Mouse (Mus musculus): ENCODE measurements around the gene Tmem119. TPM values are rescaled to one million over a fixed set of nuclear protein-coding genes. Genes with fewer than 3 reads are reported as not detected.
"Not testable (repeated sequence)": the region's sequence is repeated elsewhere in the genome, so short reads cannot be mapped to it uniquely, and the experiment has no call there.

Tmem119 gene
- polyA plus RNA-seq, 1 experiment from 2014 or later: 4.5 TPM

DNA sequence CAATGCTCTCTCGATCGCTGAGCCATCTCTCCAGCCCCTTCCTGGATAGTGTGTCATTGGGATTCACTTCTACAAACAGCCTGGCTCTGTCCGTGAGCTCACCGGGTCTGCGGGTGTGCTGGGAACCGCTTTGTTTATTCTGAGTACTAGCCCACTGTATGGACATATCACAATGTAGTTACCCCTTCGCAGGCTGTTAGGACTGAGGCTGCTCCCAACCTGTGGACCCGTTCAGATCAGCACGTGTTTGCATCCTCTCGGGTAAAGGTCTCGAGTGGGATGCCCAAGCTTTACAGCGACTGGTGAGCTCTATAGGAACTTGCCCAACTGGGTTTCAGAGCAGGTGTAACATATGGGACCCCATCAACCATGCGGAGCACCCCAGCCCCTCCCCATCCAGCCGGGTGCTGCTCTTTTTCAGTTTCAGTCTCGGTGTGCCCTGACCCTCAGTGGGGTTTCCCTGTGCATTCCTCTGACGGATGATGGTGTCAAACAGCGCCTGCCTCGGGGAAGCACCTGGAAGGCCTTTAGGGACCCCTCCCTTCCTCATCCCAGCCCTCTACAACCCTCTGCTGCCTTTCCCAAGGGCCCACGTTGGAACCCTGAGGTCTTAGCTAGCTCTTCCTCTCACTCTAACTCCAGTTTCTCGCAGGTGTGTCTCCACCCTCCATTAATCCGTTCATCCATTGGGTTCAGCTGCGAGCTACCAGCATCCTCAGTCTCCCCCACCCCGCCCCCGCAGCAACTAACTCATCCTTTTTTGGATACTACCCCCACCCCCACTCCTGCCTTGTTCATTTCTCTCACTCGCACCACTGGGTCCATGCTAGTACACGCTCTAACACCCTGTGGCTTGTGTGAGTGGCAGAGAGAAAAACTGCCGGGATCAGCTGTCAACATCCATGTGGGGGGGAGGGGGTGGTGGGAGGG lies 14.1 kb upstream of the Tmem119 start:
- Histone ChIP-seq H3K9me3 (replicated peaks; ENCODE audit: control insufficient read depth, low read length) (peaks cover 3% of the 10 kb centered on the region), H3K27me3 (ENCODE audit: control insufficient read depth, insufficient read depth, low read depth, low read length) (peaks cover 4% of the 10 kb centered on the region; the same call in 1 of the 2 replicates), H3K27ac (ENCODE audit: low read length) (no peak overlapping the region), H3K4me2 (ENCODE audit: low read depth, low read length) (no peak overlapping the region), H3K36me3 (ENCODE audit: control insufficient read depth, insufficient read depth) (no peaks in the 10 kb centered on the region), H3K4me3 (ENCODE audit: low read depth, low read length) (no peak overlapping the region), H3K9ac (ENCODE audit: low read depth, low read length) (no peak overlapping the region), H3K4me1 (ENCODE audit: control insufficient read depth, low read depth, low read length) (peaks cover 3% of the 10 kb centered on the region)
- WGBS (ENCODE audit: insufficient replicate concordance): 33% methylated on average over 27 of the region's 27 CpGs
- peak; percentile 18; the same call in 1 of the 2 replicates for ATAC-seq (ENCODE audit: low read depth)

- H3K4me3 ChIP-seq (ENCODE audit: low read depth, low read length): no peak overlapping the region
- no peaks in the 10 kb centered on the region for H3K36me3 ChIP-seq (ENCODE audit: control insufficient read depth, insufficient read depth)
- H3K4me1 ChIP-seq (ENCODE audit: control insufficient read depth, low read depth, low read length): peaks cover 3% of the 10 kb centered on the region
- peaks cover 4% of the 10 kb centered on the region; the same call in 1 of the 2 replicates for H3K27me3 ChIP-seq (ENCODE audit: control insufficient read depth, insufficient read depth, low read depth, low read length)
- no peak overlapping the region for H3K27ac ChIP-seq (ENCODE audit: low read length)
- ATAC-seq (ENCODE audit: low read depth): no peak
- no peak overlapping the region for H3K4me2 ChIP-seq (ENCODE audit: low read depth, low read length)
- 17% methylated on average over 9 of the region's 9 CpGs for WGBS (ENCODE audit: insufficient replicate concordance)
- no peak overlapping the region for H3K9ac ChIP-seq (ENCODE audit: low read depth, low read length)
- peaks cover 3% of the 10 kb centered on the region for H3K9me3 ChIP-seq (replicated peaks; ENCODE audit: control insufficient read depth, low read length)
Measured at GRCm38 (mm10) chr5:113813608-113814007, 13.3 kb upstream of the Tmem119 start.

- ATAC-seq (ENCODE audit: low read depth): no peak
- H3K9ac ChIP-seq (ENCODE audit: low read depth, low read length): no peak overlapping the region
- no peak overlapping the region for H3K4me3 ChIP-seq (ENCODE audit: low read depth, low read length)
- no peak overlapping the region for H3K27ac ChIP-seq (ENCODE audit: low read length)
- H3K36me3 ChIP-seq (ENCODE audit: control insufficient read depth, insufficient read depth): no peaks in the 10 kb centered on the region
- H3K27me3 ChIP-seq (ENCODE audit: control insufficient read depth, insufficient read depth, low read depth, low read length): peaks cover 4% of the 10 kb centered on the region; the same call in 1 of the 2 replicates
- 57% methylated on average over 2 of the region's 2 CpGs for WGBS (ENCODE audit: insufficient replicate concordance)
- H3K9me3 ChIP-seq (replicated peaks; ENCODE audit: control insufficient read depth, low read length): peaks cover 3% of the 10 kb centered on the region
- no peak overlapping the region for H3K4me2 ChIP-seq (ENCODE audit: low read depth, low read length)
- peaks cover 3% of the 10 kb centered on the region for H3K4me1 ChIP-seq (ENCODE audit: control insufficient read depth, low read depth, low read length)
Measured at GRCm38 (mm10) chr5:113812638-113813037, 12.3 kb upstream of the Tmem119 start.

GRCm38 (mm10) chr5:113811824-113812420 lies 11.6 kb upstream of the Tmem119 start:
- not testable (repeated sequence) for H3K4me1 ChIP-seq (ENCODE audit: control insufficient read depth, low read depth, low read length); H3K36me3 ChIP-seq (ENCODE audit: control insufficient read depth, insufficient read depth); H3K27me3 ChIP-seq (ENCODE audit: control insufficient read depth, insufficient read depth, low read depth, low read length); H3K9me3 ChIP-seq (replicated peaks; ENCODE audit: control insufficient read depth, low read length); H3K9ac ChIP-seq (ENCODE audit: low read depth, low read length); H3K4me3 ChIP-seq (ENCODE audit: low read depth, low read length); ATAC-seq (ENCODE audit: low read depth); H3K27ac ChIP-seq (ENCODE audit: low read length); H3K4me2 ChIP-seq (ENCODE audit: low read depth, low read length)
- 14% methylated on average over 11 of the region's 12 CpGs for WGBS (ENCODE audit: insufficient replicate concordance)

DNA sequence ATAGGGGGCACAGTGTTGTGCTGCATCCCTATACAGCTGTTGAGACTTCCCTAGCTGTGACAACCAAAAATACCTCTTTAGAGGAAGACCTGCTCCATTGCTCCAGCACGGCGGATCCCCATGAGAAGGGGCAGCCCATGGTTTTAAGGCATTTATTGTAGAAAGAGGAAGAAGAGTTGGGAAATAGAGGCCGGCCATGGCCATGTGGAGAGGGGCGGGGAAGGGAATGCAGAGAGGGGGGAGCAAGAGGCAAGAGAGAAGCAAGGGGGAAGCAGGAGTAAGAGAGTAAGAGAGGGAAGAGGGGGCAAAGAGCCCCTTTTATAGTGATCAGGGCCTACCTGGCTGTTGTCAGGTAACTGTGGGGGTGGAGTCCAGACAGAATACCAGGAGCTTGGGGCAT lies 9.8 kb upstream of the Tmem119 start:
- no peaks in the 10 kb centered on the region for H3K4me1 ChIP-seq (ENCODE audit: control insufficient read depth, low read depth, low read length)
- no peak for ATAC-seq (ENCODE audit: low read depth)
- no peak overlapping the region for H3K27ac ChIP-seq (ENCODE audit: low read length)
- H3K4me3 ChIP-seq (ENCODE audit: low read depth, low read length): no peak overlapping the region
- no peak overlapping the region for H3K9ac ChIP-seq (ENCODE audit: low read depth, low read length)
- H3K9me3 ChIP-seq (replicated peaks; ENCODE audit: control insufficient read depth, low read length): peaks cover 3% of the 10 kb centered on the region
- no peak overlapping the region for H3K4me2 ChIP-seq (ENCODE audit: low read depth, low read length)
- H3K27me3 ChIP-seq (ENCODE audit: control insufficient read depth, insufficient read depth, low read depth, low read length): peaks cover 4% of the 10 kb centered on the region; the same call in 1 of the 2 replicates
- H3K36me3 ChIP-seq (ENCODE audit: control insufficient read depth, insufficient read depth): no peaks in the 10 kb centered on the region
- 62% methylated on average over 4 of the region's 4 CpGs for whole genome bisulfite sequencing (ENCODE audit: insufficient replicate concordance)

DNA sequence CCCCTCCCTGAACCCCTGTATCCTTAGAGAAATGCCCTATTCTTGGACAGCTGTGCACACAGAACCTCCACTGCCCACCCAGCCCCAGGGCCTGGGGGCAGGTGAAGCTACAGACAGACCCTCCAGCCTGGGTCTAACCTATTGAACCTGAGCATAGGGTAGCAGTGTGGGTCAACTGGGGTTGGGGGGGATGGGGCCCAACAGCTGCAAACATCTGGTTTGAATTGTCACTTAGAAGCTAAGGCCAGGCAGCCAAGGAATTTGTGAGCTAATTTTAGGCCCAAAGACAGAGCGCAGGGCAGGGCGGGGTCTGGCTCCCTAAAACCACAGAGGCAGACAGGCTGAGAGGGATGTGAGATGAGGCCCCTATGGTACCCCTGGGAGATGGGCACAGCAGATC lies 7.9 kb upstream of the Tmem119 start:
- no peaks in the 10 kb centered on the region for H3K27me3 ChIP-seq (ENCODE audit: control insufficient read depth, insufficient read depth, low read depth, low read length)
- H3K9me3 ChIP-seq (replicated peaks; ENCODE audit: control insufficient read depth, low read length): peaks cover 3% of the 10 kb centered on the region
- H3K4me2 ChIP-seq (ENCODE audit: low read depth, low read length): no peak overlapping the region
- 46% methylated on average over 2 of the region's 2 CpGs for WGBS (ENCODE audit: insufficient replicate concordance)
- H3K36me3 ChIP-seq (ENCODE audit: control insufficient read depth, insufficient read depth): no peaks in the 10 kb centered on the region
- H3K4me3 ChIP-seq (ENCODE audit: low read depth, low read length): no peak overlapping the region
- H3K27ac ChIP-seq (ENCODE audit: low read length): no peak overlapping the region
- no peak for ATAC-seq (ENCODE audit: low read depth)
- no peaks in the 10 kb centered on the region for H3K4me1 ChIP-seq (ENCODE audit: control insufficient read depth, low read depth, low read length)
- no peak overlapping the region for H3K9ac ChIP-seq (ENCODE audit: low read depth, low read length)

DNA sequence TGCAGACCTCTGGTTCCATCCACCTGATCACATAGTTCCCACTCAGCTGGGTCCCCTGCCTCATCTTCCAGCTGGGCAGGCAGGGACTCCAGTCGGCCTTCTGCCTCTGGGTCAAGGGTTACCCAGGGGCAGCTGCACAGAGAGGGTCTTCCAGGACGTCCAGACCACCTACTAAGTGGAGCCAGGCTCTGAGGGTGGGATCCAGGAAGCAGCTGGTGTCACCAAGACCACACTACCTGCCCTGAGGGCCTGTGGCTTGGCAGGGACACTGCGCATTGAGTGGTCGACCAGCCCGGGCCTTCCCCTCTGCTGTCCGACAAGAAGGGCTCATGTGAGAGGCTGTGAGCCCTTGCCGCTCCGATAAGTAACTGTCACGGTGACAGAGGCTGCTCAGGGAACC lies 7.4 kb upstream of the Tmem119 start:
- H3K27me3 ChIP-seq (ENCODE audit: control insufficient read depth, insufficient read depth, low read depth, low read length): no peaks in the 10 kb centered on the region
- H3K4me2 ChIP-seq (ENCODE audit: low read depth, low read length): no peak overlapping the region
- H3K36me3 ChIP-seq (ENCODE audit: control insufficient read depth, insufficient read depth): no peaks in the 10 kb centered on the region
- no peak overlapping the region for H3K9ac ChIP-seq (ENCODE audit: low read depth, low read length)
- peaks cover 3% of the 10 kb centered on the region for H3K9me3 ChIP-seq (replicated peaks; ENCODE audit: control insufficient read depth, low read length)
- H3K4me3 ChIP-seq (ENCODE audit: low read depth, low read length): no peak overlapping the region
- 63% methylated on average over 9 of the region's 9 CpGs for WGBS (ENCODE audit: insufficient replicate concordance)
- H3K4me1 ChIP-seq (ENCODE audit: control insufficient read depth, low read depth, low read length): no peaks in the 10 kb centered on the region
- ATAC-seq (ENCODE audit: low read depth): no peak
- H3K27ac ChIP-seq (ENCODE audit: low read length): no peak overlapping the region

GRCm38 (mm10) chr5:113806414-113806813 lies 6.1 kb upstream of the Tmem119 start:
- Histone ChIP-seq H3K9ac (ENCODE audit: low read depth, low read length) (no peak overlapping the region), H3K36me3 (ENCODE audit: control insufficient read depth, insufficient read depth) (no peaks in the 10 kb centered on the region), H3K27me3 (ENCODE audit: control insufficient read depth, insufficient read depth, low read depth, low read length) (no peaks in the 10 kb centered on the region), H3K4me3 (ENCODE audit: low read depth, low read length) (no peak overlapping the region), H3K4me2 (ENCODE audit: low read depth, low read length) (no peak overlapping the region), H3K4me1 (ENCODE audit: control insufficient read depth, low read depth, low read length) (no peaks in the 10 kb centered on the region), H3K9me3 (replicated peaks; ENCODE audit: control insufficient read depth, low read length) (peaks cover 1% of the 10 kb centered on the region), H3K27ac (ENCODE audit: low read length) (no peak overlapping the region)
- ATAC-seq (ENCODE audit: low read depth): no peak
- WGBS (ENCODE audit: insufficient replicate concordance): 9% methylated on average over 10 of the region's 10 CpGs

DNA sequence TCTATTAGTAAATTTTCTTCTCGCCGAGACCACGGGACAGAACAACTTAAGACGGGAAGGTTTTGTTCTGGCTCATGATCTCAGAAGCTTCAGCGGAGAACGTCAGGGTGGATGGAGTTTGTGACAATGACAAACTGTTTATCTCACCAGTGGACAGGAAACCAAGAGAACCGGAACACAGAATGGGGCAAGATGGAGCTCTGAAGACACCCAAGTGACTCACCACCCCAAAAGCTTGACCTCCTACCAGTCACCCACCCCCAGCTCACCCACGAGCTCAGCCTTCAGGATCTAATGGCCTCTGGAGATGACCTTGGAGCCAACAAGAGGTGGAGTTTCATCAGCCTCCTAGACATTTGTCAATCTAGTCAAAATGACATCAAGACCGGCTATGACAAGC lies 5.0 kb upstream of the Tmem119 start:
- peaks cover 2% of the 10 kb centered on the region; the same call in 1 of the 2 replicates for H3K4me1 ChIP-seq (ENCODE audit: control insufficient read depth, low read depth, low read length)
- no peak overlapping the region for H3K9ac ChIP-seq (ENCODE audit: low read depth, low read length)
- ATAC-seq (ENCODE audit: low read depth): no peak
- no peaks in the 10 kb centered on the region for H3K36me3 ChIP-seq (ENCODE audit: control insufficient read depth, insufficient read depth)
- H3K27ac ChIP-seq (ENCODE audit: low read length): no peak overlapping the region
- no peaks in the 10 kb centered on the region for H3K27me3 ChIP-seq (ENCODE audit: control insufficient read depth, insufficient read depth, low read depth, low read length)
- H3K4me2 ChIP-seq (ENCODE audit: low read depth, low read length): no peak overlapping the region
- WGBS (ENCODE audit: insufficient replicate concordance): 67% methylated on average over 9 of the region's 9 CpGs
- H3K4me3 ChIP-seq (ENCODE audit: low read depth, low read length): no peak overlapping the region
- H3K9me3 ChIP-seq (replicated peaks; ENCODE audit: control insufficient read depth, low read length): no peaks in the 10 kb centered on the region

Data from liver, embryonic 16.5 days (tissue).